Mouse (Mus musculus): Measurements from ENCODE around the gene Ppp1r12c.
A peak's percentile ranks its signal among the peaks of the same experiment; 100 is the strongest.
"Not testable (repeated sequence)": the region's sequence is repeated elsewhere in the genome, so short reads cannot be mapped to it uniquely, and the experiment has no call there.

Ppp1r12c gene

GRCm38 (mm10) chr7:4501558-4502397 is at the start of gene Ppp1r12c:
Gene Ppp1r12c, minus strand, starts transcription at chr7:4501680.
- DNase-seq (ENCODE audit: low spot score): peak; percentile 96

GRCm38 (mm10) chr7:4547221-4547641 is 45.8 kb upstream of the Ppp1r12c start, which contains the start of gene Syt5:
Gene Syt5, minus strand, starts transcription at chr7:4547541.
- no peak for DNase-seq (ENCODE audit: low spot score)

GRCm38 (mm10) chr7:4546591-4547131 is 45.2 kb upstream of the Ppp1r12c start:
- DNase-seq (ENCODE audit: low spot score): peak; percentile 26

GRCm38 (mm10) chr7:4546050-4546449 is 44.6 kb upstream of the Ppp1r12c start:
- no peak for DNase-seq (ENCODE audit: low spot score)

GRCm38 (mm10) chr7:4542013-4542412 is 40.5 kb upstream of the Ppp1r12c start:
- DNase-seq (ENCODE audit: low spot score): no peak

GRCm38 (mm10) chr7:4541344-4541743 is 39.9 kb upstream of the Ppp1r12c start:
- no peak for DNase-seq (ENCODE audit: low spot score)

GRCm38 (mm10) chr7:4539019-4539418 is 37.5 kb upstream of the Ppp1r12c start:
- no peak for DNase-seq (ENCODE audit: low spot score)

GRCm38 (mm10) chr7:4537181-4537580 is 35.7 kb upstream of the Ppp1r12c start:
- no peak for DNase-seq (ENCODE audit: low spot score)

DNA sequence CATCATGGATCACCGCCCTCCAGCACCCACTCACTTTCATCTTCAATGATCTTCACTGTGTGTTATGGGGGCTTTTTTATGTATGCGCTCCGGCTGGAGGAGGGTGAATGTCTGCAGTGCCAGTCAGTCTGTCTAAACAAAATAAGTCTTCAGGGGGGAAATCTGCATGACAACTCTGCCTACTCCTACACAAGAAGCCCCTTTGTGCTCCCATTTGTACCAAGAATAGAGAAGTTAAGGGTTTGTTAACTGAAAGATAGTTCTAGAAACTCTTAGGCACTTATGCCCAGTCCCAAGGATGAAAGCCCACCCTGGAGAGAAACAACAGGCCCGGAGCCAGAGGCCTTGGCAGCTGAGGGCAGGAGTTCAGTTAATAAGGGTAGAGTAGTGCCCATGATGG is 34.9 kb upstream of the Ppp1r12c start:
- no peak for DNase-seq (ENCODE audit: low spot score)

GRCm38 (mm10) chr7:4532005-4532729 is 30.7 kb upstream of the Ppp1r12c start, which contains the start of gene Dnaaf3:
Gene Dnaaf3, minus strand, starts transcription at chr7:4532453.
- peak; percentile 81 for DNase-seq (ENCODE audit: low spot score)

DNA sequence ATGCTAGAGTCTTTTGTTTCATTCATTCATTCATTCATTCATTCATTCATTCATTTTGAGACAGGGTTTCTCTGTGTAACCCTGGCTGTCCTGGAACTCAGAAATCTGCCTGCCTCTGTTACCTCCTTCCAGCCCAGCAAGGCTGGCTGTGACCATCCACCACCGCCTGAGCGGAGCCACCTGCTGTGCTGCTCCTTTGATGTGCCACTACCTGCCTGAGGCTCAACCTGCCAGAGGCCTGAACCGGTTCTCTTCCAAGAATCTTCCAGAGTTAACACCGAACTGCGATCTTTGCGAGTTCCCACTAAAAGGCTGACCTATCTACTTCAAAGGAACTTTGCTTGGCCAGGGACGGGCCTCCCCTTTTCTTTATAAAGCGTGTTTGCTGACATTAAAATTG is 28.7 kb upstream of the Ppp1r12c start:
- not testable (repeated sequence) for DNase-seq (ENCODE audit: low spot score)

- DNase-seq (ENCODE audit: low spot score): no peak
Measured at GRCm38 (mm10) chr7:4527302-4527689, 25.8 kb upstream of the Ppp1r12c start.

GRCm38 (mm10) chr7:4526341-4527301 is 25.1 kb upstream of the Ppp1r12c start:
- DNase-seq (ENCODE audit: low spot score): peak; percentile 78

DNA sequence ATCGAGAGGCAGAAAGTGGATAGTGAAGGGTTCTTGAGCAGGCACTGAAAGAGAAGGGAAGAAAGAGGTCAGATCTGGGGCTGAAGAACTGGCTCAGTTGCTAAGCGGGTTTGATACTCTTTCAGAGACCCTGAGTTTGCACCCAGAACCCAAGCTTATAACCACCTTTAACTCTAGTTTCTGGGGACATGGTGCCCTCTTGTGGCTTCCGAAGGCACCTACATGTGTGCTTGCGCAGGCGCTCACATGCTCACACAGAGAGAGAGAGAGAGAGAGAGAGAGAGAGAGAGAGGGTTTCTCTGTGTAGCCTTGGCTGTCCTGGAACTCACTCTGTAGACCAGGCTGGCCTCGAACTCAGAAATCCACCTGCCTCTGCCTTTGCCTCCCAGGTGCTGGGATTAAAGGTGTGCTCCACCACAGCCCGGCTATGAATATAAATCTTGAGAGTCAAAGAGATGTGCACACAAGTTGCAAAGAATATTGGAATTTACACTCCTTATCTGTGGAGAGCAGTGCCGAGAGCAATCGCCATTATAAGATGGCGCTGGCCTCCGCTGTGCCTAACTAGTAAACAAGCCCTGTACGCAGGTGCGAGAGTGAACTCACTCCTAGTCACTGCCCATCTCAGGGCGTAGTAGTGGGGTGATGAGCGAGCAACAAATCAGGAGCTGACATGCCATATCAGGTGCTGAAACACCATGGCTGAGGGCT is 22.9 kb upstream of the Ppp1r12c start, which contains the start of gene Tnni3:
Tnni3 (minus strand) TSS at position 18 of the 711 bp plus-strand sequence.
- peak; percentile 51 for DNase-seq (ENCODE audit: low spot score)

GRCm38 (mm10) chr7:4523205-4524130 is 22.0 kb upstream of the Ppp1r12c start:
- DNase-seq (ENCODE audit: low spot score): no peak

DNA sequence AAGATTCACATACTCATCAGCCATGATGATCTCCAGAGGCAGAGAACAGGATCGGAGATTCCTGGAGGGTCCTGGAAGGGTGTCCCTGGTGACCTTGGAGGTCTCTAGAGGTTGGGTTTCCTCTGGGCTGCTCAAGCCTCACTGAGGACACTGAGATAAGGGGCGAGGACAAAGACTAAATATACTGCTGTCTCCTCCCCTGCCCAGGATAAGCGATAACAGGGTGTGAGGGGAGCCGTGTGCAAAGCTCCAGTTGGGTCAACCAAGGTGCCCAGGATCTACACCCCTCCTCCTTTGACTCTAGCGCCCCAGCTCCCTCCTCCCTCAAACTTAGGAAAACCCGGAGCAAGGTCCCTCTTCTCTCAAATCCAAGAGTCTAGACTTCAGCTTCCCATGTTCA is 20.8 kb upstream of the Ppp1r12c start:
- no peak for DNase-seq (ENCODE audit: low spot score)

GRCm38 (mm10) chr7:4521231-4522003 is 19.9 kb upstream of the Ppp1r12c start:
- DNase-seq (ENCODE audit: low spot score): no peak

DNA sequence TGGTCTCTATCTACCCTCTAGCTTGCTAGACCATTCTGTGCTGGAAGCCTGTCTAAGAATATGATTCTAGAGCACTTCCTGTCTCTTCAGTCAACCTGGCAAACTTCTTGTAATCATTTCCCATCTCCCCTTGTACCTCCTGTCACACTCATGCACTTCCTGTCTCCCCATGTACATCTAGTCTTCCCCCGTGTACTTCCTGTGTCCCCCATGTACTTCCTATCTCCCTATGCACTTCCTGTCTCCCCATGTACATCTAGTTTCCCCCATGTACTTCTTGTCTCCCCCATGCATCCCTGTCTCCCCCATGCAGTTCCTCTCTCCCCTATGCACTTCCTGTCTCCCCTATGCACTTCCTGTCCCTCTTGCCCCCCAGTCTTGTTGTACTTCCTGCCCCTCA is 17.0 kb upstream of the Ppp1r12c start:
- DNase-seq (ENCODE audit: low spot score): no peak

Data from lung, postnatal 25 days (tissue).